Mouse (Mus musculus): ENCODE measurements around the gene Rasip1.
"Not testable (repeated sequence)": the region's sequence is repeated elsewhere in the genome, so short reads cannot be mapped to it uniquely, and the experiment has no call there.

Rasip1 gene

GRCm38 (mm10) chr7:45644183-45644582, 16.9 kb downstream of the Rasip1 start:
- DNase-seq (ENCODE audit: low read depth, low spot score) = no peak

GRCm38 (mm10) chr7:45644872-45645590, 17.7 kb downstream of the Rasip1 start:
- no peak for DNase-seq (ENCODE audit: low read depth, low spot score)

GRCm38 (mm10) chr7:45645591-45645971, 18.3 kb downstream of the Rasip1 start:
- no peak for DNase-seq (ENCODE audit: low read depth, low spot score)

GRCm38 (mm10) chr7:45646671-45647070, 19.4 kb downstream of the Rasip1 start:
- DNase-seq (ENCODE audit: low read depth, low spot score) = no peak

- no peak for DNase-seq (ENCODE audit: low read depth, low spot score)
Measured at GRCm38 (mm10) chr7:45649351-45649750, 22.1 kb downstream of the Rasip1 start.

- DNase-seq (ENCODE audit: low read depth, low spot score) = not testable (repeated sequence)
Measured at GRCm38 (mm10) chr7:45650484-45650883, 23.2 kb downstream of the Rasip1 start.

GRCm38 (mm10) chr7:45654424-45655047, 27.2 kb downstream of the Rasip1 start:
- DNase-seq (ENCODE audit: low read depth, low spot score) = no peak

- DNase-seq (ENCODE audit: low read depth, low spot score) = no peak
Measured at GRCm38 (mm10) chr7:45660746-45661478, 33.6 kb downstream of the Rasip1 start.

GRCm38 (mm10) chr7:45661702-45662101, 34.4 kb downstream of the Rasip1 start:
- not testable (repeated sequence) for DNase-seq (ENCODE audit: low read depth, low spot score)

- DNase-seq (ENCODE audit: low read depth, low spot score) = no peak
Measured at GRCm38 (mm10) chr7:45665303-45666138, 38.2 kb downstream of the Rasip1 start.

- DNase-seq (ENCODE audit: low read depth, low spot score) = no peak
Measured at GRCm38 (mm10) chr7:45666161-45666560, 38.9 kb downstream of the Rasip1 start, which contains the start of gene Fut2. Gene Fut2 (minus strand): TSS chr7:45666394.

- DNase-seq (ENCODE audit: low read depth, low spot score) = no peak
Measured at GRCm38 (mm10) chr7:45667761-45668160, 40.5 kb downstream of the Rasip1 start.

GRCm38 (mm10) chr7:45668921-45669320, 41.6 kb downstream of the Rasip1 start:
- peak; percentile 38 for DNase-seq (ENCODE audit: low read depth, low spot score)

- DNase-seq (ENCODE audit: low read depth, low spot score) = no peak
Measured at GRCm38 (mm10) chr7:45677627-45678295, 50.5 kb downstream of the Rasip1 start.

GRCm38 (mm10) chr7:45678513-45678912, 51.2 kb downstream of the Rasip1 start:
- no peak for DNase-seq (ENCODE audit: low read depth, low spot score)

GRCm38 (mm10) chr7:45679966-45680621, 52.8 kb downstream of the Rasip1 start:
- peak; percentile 60 for DNase-seq (ENCODE audit: low read depth, low spot score)

- peak; percentile 93 for DNase-seq (ENCODE audit: low read depth, low spot score)
Measured at GRCm38 (mm10) chr7:45681046-45681736, 53.9 kb downstream of the Rasip1 start.

GRCm38 (mm10) chr7:45682144-45683126, 55.1 kb downstream of the Rasip1 start:
- peak; percentile 91 for DNase-seq (ENCODE audit: low read depth, low spot score)

All from A20 (cell line).